In genomic region chr14:55015767-55016111, GRCm38 (mm10) we compare ENCODE assay signal across 8 mouse cellular contexts. TPM values are rescaled to one million over a fixed set of nuclear protein-coding genes. Genes with fewer than 3 reads are reported as not detected.
DNase-seq lines count a peak whose midpoint lies in the region; ATAC-seq and TF ChIP-seq lines count a peak whose summit lies in the region.

No protein-coding gene starts in this region.

- no peak for DNase-seq in heart, postnatal 0 days (ENCODE audit: low spot score)
- DNase-seq in heart, adult 9 months (ENCODE audit: low spot score in 2 of 2), result no peak
- DNase-seq in adipocyte (ENCODE audit: low spot score), result no peak
- DNase-seq in spleen, postnatal 4 days (ENCODE audit: low spot score in 2 of 2), result no peak
- DNase-seq in right cerebral cortex, postnatal 10 days (ENCODE audit: low spot score in 2 of 2), result no peak

- H3K4me2 ChIP-seq in heart, postnatal 0 days (ENCODE audit: low read depth, low read length), result peak overlapping the region; percentile 91

- no peak for TF ChIP-seq CTCF in heart, postnatal 0 days (IDR thresholded peaks at IDR 0.05; ENCODE audit: low read depth)
- no peak for TF ChIP-seq CTCF in bone marrow, adult 2 months (IDR thresholded peaks at IDR 0.05; ENCODE audit: control insufficient read depth, insufficient read depth, low read length)

- no peaks in the 10 kb centered on the region for H3K9me3 ChIP-seq in heart, postnatal 0 days (replicated peaks; ENCODE audit: control insufficient read depth, low read length)

- peak overlapping the region; percentile 80 for H3K9ac ChIP-seq in heart, postnatal 0 days (replicated peaks; ENCODE audit: low read depth, low read length)

- ATAC-seq in heart, postnatal 0 days (ENCODE audit: insufficient read depth, low read depth), result peak; percentile 8
- ATAC-seq in granulocyte monocyte progenitor cell, adult 5-6 weeks (replicated peaks; ENCODE audit: poor library complexity, severe bottlenecking), result peak; percentile 26
- peak; percentile 34; the same call in 1 of the 2 replicates for ATAC-seq in megakaryocyte-erythroid progenitor cell, adult 5-6 weeks (replicated peaks; ENCODE audit: low FRiP score, low TSS enrichment, poor library complexity, severe bottlenecking)

- WGBS in heart, postnatal 0 days, result under 1% methylated on average over 17 of the region's 17 CpGs
- under 1% methylated on average over 17 of the region's 17 CpGs for WGBS in bone marrow, adult 2 months

- H3K4me3 ChIP-seq in heart, postnatal 0 days (ENCODE audit: low read depth, low read length), result peak overlapping the region; percentile 78
- peak overlapping the region; percentile 96 for H3K4me3 ChIP-seq in bone marrow, adult 2 months (replicated peaks; ENCODE audit: control insufficient read depth, low read depth, low read length)

- TF ChIP-seq POLR2A in bone marrow, adult 2 months (IDR thresholded peaks at IDR 0.05; ENCODE audit: borderline replicate concordance, control insufficient read depth, low read depth, low read length), result no peak

- H3K27ac ChIP-seq in heart, postnatal 0 days (ENCODE audit: low read depth), result peak overlapping the region; percentile 82
- peak overlapping the region; percentile 51 for H3K27ac ChIP-seq in bone marrow, adult 2 months (ENCODE audit: control insufficient read depth, insufficient read depth, low read depth, low read length, poor library complexity)

- 0 out of 2 replicates have a peak, but pooled peaks cover 3% of the 10 kb centered on the region for H3K4me1 ChIP-seq in heart, postnatal 0 days (ENCODE audit: control insufficient read depth, insufficient read depth)
- no peaks in the 10 kb centered on the region; the same call in none of the 2 replicates for H3K4me1 ChIP-seq in bone marrow, adult 2 months (ENCODE audit: control insufficient read depth, insufficient read depth, low read length)

- no peak for TF ChIP-seq EP300 in heart, postnatal 0 days (IDR thresholded peaks at IDR 0.05; ENCODE audit: low read depth)

- no peaks in the 10 kb centered on the region for H3K27me3 ChIP-seq in heart, postnatal 0 days (ENCODE audit: control insufficient read depth, insufficient read depth, low read length)

- peaks cover 25% of the 10 kb centered on the region for H3K36me3 ChIP-seq in heart, postnatal 0 days (replicated peaks; ENCODE audit: control insufficient read depth, insufficient read depth, low read length)

RNA-seq across cellular contexts. Expression of gene Ngdn, which starts 0.5 kb away (rescaled TPM):
- total RNA-seq in heart, postnatal 0 days (2014; rRNA removed; ENCODE audit: low replicate concordance), result 20.2 and 50.1 TPM in 2 replicates
- 50.0 and 50.9 TPM in 2 replicates for polyA plus RNA-seq in heart, postnatal 0 days (2015; fragmentation: Nextera tagmentation; extraction: Ambion mirVana)
- polyA plus RNA-seq in bone marrow, adult 2 months (2011; ENCODE audit: insufficient read depth, insufficient read length, low replicate concordance, missing spikeins), result 30.5 and 49.9 TPM in 2 replicates
- 50.2 and 65.5 TPM in 2 replicates for total RNA-seq in granulocyte monocyte progenitor cell, adult 5-6 weeks (2014; fragmentation: Nextera tagmentation)
- 62.7 and 75.3 TPM in 2 replicates for total RNA-seq in granulocyte monocyte progenitor cell, adult 5-6 weeks (2017)
- total RNA-seq in megakaryocyte-erythroid progenitor cell, adult 5-6 weeks (2014; fragmentation: Nextera tagmentation), result 63.6 and 71.5 TPM in 2 replicates
- 53.4 and 64.6 TPM in 2 replicates for total RNA-seq in megakaryocyte-erythroid progenitor cell, adult 5-6 weeks (2017)

RNA-seq across cellular contexts. Expression of gene Myh7, which starts 21.3 kb away (rescaled TPM):
- 4,273 and 4,731 TPM in 2 replicates for total RNA-seq in heart, postnatal 0 days (2014; rRNA removed; ENCODE audit: low replicate concordance)
- polyA plus RNA-seq in heart, postnatal 0 days (2015; fragmentation: Nextera tagmentation; extraction: Ambion mirVana), result 1,026 and 1,537 TPM in 2 replicates
- 0.59 TPM in 1 of 2 replicates, not detected in the other for polyA plus RNA-seq in bone marrow, adult 2 months (2011; ENCODE audit: insufficient read depth, insufficient read length, low replicate concordance, missing spikeins)
- not detected in 2 replicates for total RNA-seq in granulocyte monocyte progenitor cell, adult 5-6 weeks (2014; fragmentation: Nextera tagmentation)
- total RNA-seq in granulocyte monocyte progenitor cell, adult 5-6 weeks (2017), result not detected in 2 replicates
- total RNA-seq in megakaryocyte-erythroid progenitor cell, adult 5-6 weeks (2014; fragmentation: Nextera tagmentation), result not detected in 2 replicates
- not detected in 2 replicates for total RNA-seq in megakaryocyte-erythroid progenitor cell, adult 5-6 weeks (2017)

RNA-seq across cellular contexts. Expression of gene Gm17428, which starts 39.0 kb away (rescaled TPM):
- not detected in 2 replicates for total RNA-seq in heart, postnatal 0 days (2014; rRNA removed; ENCODE audit: low replicate concordance)
- polyA plus RNA-seq in heart, postnatal 0 days (2015; fragmentation: Nextera tagmentation; extraction: Ambion mirVana), result not detected in 2 replicates
- polyA plus RNA-seq in bone marrow, adult 2 months (2011; ENCODE audit: insufficient read depth, insufficient read length, low replicate concordance, missing spikeins), result not detected in 2 replicates
- total RNA-seq in granulocyte monocyte progenitor cell, adult 5-6 weeks (2014; fragmentation: Nextera tagmentation), result not detected in 2 replicates
- not detected in 2 replicates for total RNA-seq in granulocyte monocyte progenitor cell, adult 5-6 weeks (2017)
- not detected in 2 replicates for total RNA-seq in megakaryocyte-erythroid progenitor cell, adult 5-6 weeks (2014; fragmentation: Nextera tagmentation)
- not detected in 2 replicates for total RNA-seq in megakaryocyte-erythroid progenitor cell, adult 5-6 weeks (2017)

RNA-seq across cellular contexts. Expression of gene Myh6, which starts 49.0 kb away (rescaled TPM):
- 3,860 and 3,976 TPM in 2 replicates for total RNA-seq in heart, postnatal 0 days (2014; rRNA removed; ENCODE audit: low replicate concordance)
- 8,242 and 9,737 TPM in 2 replicates for polyA plus RNA-seq in heart, postnatal 0 days (2015; fragmentation: Nextera tagmentation; extraction: Ambion mirVana)
- polyA plus RNA-seq in bone marrow, adult 2 months (2011; ENCODE audit: insufficient read depth, insufficient read length, low replicate concordance, missing spikeins), result 3.3 TPM in 1 of 2 replicates, not detected in the other
- total RNA-seq in granulocyte monocyte progenitor cell, adult 5-6 weeks (2014; fragmentation: Nextera tagmentation), result not detected in 2 replicates
- total RNA-seq in granulocyte monocyte progenitor cell, adult 5-6 weeks (2017), result not detected in 2 replicates
- not detected in 2 replicates for total RNA-seq in megakaryocyte-erythroid progenitor cell, adult 5-6 weeks (2014; fragmentation: Nextera tagmentation)
- total RNA-seq in megakaryocyte-erythroid progenitor cell, adult 5-6 weeks (2017), result not detected in 2 replicates

Comparison
In these comparisons a context has a peak if more than half of its experiments do, and no peak if none do; other contexts are left out.
1. RNA of gene Myh7, which starts 21.3 kb away (total RNA-seq): 4,273 to 4,731 TPM in heart, postnatal 0 days; not detected in granulocyte monocyte progenitor cell, adult 5-6 weeks and not detected in megakaryocyte-erythroid progenitor cell, adult 5-6 weeks; every median in the first group is over 1,000 times any median in the second.
2. Peak in every context shown above with its lines, with median percentiles within 50 percentile points of each other: ATAC-seq.